Mouse (Mus musculus): ENCODE measurements around the gene Gif.

DNA sequence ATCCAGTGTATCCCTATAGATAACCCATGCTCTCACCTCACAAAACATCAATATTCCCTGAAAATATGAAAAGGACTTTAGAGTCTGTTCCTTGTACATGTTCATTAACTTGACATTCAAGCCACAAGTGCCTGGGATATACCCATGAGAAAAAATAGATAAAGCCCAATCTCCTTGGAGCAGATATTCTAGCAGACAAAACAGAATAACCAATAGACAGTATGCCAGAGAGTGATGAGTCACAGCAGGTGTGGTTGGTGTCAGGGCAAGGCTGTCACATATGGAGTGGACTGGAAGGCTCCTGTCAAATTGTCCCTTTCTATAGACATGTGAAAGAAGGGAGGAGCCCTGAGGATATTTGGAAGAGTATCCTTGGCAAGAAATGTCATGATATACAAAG lies 1.7 kb upstream of the Gif start:
- TF ChIP-seq POLR2A (IDR thresholded peaks at IDR 0.05; ENCODE audit: extremely low read depth, insufficient read depth, low read length) = no peak
- no peak for TF ChIP-seq CTCF (IDR thresholded peaks at IDR 0.05; ENCODE audit: low read depth, low read length)

Measured in liver, adult 2 months (tissue).